Mouse (Mus musculus): Measurements from ENCODE around the gene Faah.
A peak's percentile ranks its signal among the peaks of the same experiment; 100 is the strongest.

Faah gene

DNA sequence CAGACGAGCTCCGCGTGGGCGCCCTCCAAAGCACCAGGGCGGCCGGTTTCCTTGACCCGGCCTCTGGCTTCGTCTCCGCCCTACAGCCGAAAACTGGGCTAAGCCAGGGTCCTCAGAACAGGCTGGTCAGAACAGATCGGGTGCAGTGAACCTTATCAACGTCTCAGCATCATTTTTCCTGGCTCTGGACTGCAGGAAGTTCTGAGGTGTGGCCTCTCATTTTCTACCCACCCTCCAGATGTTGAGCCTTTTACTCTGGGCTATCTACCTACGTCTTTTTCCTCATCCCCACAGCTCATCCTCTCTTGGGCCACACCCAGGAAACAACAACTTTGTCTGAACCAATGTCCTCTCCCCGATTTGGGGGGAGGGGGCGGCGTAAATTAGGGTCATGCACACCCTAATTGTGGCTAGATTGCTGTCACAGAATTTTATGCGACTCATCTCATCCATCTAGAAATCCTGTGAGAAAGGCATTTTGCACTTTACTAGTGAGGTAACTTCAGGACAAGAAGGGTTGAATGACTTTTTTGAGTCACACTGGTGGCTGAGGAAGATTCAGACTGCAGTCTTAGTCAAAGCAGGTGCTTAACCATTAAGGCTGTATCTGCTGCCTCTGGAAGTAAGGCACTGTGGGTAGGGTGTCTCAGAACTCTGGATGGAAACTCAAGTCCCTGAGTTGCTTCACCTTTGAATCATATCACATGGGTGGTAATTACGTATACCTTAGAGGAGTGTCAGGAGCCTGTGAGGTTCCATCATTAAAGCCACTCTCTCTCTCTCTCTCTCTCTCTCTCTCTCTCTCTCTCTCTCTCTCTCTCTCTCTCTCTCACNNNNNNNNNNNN lies at the start of gene Faah:
Faah (minus strand) TSS at position 25 of the 845 bp plus-strand sequence.
- no peak for DNase-seq

DNA sequence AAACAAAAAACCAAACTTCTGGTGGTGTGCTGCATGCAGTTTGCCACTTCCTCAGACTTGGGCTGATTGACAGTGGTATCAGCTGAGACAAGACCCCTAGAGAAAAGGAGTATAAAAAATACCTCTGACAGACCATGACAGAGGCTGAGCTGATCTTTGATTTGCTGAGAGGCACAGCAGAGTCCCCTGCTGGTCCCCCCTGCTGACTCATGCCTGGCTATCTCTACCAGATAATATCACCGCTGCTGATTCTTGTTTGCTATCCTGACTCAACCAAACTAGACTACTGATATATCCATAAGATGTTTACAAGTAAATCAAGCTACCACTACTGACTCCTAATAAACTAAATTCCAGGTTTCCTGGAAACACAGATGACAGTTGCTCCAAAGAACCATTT lies 46.1 kb upstream of the Faah start:
- DNase-seq, result no peak

DNA sequence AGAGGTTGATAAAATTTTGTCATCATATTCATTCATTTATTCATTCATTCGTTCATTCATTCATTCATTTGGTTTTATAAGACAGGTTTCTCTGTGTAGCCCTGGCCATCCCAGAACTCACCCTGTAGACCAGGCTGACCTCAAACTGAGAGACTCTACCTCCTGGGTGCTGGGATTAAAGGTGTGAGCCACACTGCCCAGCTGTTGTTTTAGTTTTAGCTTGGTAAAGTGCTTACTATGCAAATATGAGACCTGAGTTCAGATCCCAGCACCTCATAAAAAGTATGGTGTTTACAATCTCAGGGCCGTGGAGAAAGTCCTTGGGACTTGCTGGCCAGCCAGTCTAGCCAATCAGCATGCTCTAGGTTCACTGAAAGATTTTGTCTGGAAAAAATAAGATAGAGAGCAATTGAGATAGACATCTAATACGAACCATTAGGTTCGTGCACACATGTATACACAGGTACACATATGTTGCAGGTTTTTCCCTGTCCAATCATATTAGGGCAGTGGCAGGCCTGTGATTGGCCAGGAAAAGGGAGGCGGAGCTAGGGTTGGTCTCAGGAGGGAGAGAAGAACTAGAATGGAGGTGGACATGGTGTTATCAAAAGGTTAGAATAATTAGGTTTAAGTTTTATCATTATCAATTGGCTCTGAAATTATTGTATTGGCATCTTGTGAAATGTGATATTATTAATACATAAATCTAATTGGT lies 41.4 kb upstream of the Faah start:
- no peak for DNase-seq

DNA sequence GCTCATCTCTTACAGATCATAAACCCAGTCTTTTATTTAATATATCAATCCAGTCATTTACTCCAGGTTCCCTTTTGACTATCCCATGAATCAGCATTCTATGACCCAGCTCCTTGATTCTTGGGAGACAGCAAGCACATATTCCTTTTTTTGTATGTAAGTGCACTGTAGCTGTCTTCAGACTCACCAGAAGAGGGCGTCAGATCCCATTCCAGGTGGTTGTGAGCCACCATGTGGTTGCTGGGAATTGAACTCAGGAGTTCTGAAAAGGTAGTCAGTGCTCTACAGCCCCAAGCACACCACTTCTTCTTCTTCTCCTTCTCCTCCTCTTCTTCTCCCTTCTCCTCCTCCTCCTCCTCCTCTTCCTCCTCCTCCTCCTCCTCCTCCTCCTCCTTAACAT lies 39.8 kb upstream of the Faah start:
- DNase-seq, result no peak

DNA sequence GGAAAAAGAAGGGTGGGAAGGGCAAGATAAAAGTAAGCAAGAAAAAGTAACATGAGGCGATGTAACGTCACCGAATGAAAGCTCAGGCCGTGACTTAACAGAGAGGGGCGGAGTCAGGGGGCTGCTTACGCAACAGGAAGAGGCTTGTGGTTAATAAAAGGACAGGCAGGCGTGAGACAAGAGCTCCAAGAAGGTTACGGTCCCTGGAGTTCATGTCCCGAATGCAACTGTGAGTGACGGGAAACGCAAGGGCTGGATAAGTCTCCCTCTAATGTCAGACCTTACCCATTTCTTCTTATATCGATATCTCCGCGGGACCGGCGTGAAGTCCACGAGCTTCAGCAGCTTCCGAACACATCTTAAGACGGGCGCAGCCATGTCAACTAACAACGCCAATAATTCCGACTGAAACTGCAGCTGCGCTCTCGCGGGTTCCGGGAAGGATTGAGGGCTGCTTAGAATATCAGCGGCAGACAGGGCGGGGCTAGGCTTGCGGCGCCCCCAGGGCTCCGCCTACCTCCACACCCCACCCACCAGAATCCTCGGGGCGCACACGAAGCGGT lies 35.8 kb upstream of the Faah start, which contains the start of gene Nsun4:
Nsun4 (minus strand) TSS at position 478 of the 563 bp plus-strand sequence.
- DNase-seq, result peak; percentile 81

DNA sequence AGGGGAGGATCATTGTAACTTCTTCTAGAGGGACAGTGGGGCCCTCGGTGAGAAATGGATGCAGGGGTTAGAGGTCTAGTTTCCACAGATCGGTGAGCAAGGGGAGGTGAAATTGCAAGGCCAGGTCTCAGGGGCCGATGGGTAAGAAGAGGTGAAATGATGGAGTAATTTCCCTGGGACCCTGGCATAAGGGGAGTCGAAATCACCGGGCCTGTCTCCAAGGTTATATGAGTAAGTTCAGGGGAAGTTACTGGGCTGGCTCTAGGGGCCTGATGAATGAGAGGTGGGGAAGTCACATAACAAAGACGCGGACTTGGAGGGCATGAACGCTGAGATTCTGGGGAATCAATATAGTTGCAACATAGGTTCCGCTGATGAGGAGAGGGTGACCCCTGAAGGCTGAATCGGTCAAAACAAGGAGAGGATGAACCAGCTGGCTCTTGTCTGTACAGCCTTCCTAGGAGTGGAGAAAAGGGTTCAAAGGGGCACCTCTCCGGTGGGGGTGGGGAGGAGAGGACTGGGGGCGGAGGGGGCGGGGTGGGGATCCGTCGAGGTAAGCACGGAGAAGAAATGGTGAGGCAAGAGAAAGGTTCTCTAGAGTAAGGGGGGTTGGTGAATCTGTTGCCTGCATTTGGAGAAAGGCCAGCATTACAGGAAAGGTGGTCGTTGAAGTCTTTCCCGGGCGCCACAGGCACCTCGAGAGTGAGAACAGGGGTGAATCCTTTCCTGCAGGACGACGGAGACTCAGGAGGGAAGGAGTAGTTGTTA lies 35.0 kb upstream of the Faah start:
- no peak for DNase-seq

DNA sequence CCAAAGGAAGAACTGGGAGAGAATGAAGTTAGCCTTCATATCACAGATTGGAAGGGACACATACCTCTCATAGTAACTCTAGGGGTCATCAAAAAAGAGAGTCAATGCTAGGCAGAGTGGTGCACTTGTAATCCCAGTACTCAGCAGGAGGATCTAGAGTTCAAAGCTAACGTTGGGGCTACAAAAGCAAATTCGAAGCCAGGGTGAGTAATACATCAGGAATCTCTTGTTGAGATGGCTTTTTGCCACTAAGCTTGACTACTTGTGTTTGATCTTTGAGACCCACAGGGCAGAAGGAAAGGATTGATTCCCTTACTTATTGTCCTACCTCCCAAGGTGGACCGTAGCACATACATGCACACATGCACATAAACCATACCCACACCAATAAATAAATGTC lies 31.5 kb upstream of the Faah start:
- DNase-seq, result no peak

DNA sequence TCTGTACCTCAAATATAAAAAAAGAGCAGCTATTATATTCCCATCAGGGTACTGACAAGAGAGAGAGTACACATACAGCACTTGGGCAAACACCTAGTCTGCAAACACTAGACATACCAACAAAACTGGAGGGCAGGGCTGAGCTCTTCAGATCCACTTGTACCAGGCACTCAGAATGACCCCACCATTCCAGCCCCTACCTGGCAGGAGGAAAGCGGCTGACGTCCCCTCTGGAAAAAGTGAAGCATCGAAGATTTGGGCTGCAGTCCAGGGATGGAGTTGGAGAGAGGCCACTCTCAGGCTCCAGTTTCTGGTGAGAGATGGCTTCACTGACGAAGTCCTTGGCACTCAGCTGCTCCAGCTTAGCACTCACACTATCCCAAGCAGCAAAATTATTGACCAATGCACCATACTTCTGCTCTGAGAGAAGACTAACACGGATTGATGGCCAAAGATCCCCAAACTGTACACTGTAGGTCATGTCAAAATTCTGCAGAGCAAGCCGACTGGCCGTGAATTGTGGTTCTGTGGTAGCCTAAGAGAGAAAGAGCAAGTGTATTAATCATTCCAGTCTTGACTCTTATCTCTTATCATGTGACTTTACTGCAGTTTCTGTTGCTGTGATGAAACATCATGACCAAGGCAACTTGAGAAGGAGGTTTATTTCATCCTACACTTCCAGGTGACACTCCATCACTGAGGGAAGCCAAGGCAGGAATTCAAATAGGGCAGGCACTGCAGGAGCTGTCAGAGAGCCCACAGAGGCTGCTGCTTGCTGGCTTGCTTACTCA lies 30.6 kb upstream of the Faah start:
- DNase-seq, result no peak

DNA sequence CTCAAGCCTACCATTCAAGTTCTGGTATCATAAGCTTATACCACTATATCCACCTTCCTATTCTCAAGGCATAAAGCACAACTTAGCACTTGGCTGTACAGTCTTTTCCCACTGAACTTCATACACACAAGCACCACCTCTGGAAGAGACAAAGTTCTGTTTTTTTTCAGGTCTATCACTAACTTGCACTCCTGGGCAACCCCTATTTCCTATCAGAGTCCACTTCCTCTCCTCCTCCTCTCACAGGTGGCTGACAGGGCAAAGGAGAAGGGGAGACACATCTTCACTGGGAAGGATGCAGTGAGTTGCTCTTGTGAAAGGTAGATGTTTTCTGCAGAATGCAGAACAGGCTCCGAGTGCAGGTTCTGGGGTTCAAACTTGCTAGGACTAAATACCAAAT lies 30.0 kb upstream of the Faah start:
- no peak for DNase-seq

DNA sequence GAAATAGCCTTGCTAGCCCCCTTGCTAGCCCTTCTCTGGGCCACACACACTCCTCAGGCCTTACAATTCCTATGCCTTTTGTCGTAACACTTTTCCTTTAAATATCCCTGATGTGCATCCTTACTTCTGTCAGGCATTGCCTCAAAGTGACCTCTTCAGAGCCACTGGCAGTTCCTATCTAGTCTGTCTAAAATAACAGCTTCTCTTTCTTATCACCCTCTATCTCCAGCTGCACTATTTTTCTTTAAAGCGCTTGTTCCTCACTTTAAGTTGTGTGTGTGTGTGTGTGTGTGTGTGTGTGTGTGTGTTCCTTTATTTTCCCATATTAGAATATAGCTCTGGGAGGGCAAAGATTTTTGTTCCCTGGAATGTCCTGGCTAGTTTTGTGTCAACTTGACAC lies 28.9 kb upstream of the Faah start:
- DNase-seq, result no peak

DNA sequence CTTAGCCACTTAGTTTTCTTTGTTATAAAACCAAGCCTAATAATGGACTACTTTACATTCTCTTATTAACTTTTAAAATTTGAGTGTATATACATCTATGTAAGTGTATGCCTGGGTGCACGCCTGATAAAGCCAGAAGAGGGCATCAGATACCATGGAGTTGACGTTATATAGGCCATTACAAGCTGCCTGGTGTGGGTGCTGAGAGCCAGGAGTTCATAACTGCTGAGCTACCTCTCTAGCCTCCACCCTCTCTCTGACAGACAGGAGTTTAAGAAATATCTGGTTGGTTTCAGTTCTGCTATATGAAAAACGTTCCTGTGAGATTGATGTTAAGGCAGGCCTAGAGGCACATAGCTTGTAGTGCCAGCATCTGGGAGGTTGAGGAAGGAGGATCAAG lies 24.5 kb upstream of the Faah start:
- no peak for DNase-seq

DNA sequence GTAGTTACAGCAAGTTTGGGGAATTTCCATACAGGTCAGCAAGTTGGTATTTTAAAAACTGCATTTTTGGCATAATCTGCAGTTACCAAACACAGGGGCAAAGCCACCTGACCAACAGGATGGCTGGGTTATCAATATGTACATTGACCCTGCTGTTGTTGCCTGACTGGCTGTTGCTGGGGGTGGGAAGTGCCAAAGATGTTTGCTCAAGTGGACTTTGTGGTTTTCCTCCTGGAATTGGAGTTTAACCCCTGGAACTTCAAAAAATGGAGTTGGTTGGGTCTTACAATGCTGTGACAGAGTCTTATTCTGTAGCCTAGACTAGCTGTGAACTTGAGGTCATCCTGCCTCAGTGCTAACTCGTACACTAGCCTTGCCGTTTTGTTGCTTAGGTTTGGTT lies 22.7 kb upstream of the Faah start:
- DNase-seq, result no peak

DNA sequence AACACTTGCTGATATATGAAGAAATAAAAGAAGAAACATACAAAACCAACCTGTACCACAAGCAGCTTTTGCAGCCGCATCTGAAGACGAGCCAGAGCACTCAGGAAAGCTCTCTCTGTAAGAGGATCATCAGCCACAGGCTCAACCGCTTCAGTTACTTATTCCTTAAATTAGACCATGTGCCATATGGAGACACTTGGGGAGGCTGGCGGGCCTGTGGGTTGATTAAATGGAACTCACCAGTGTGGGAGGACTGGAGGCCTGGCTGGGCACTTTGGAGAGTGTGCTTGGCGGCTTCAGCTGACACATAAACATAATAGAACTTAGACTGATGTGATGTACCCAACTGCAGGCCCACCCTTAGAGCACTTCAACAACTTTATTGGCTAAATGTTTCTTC lies 15.6 kb upstream of the Faah start:
- peak; percentile 32 for DNase-seq

DNA sequence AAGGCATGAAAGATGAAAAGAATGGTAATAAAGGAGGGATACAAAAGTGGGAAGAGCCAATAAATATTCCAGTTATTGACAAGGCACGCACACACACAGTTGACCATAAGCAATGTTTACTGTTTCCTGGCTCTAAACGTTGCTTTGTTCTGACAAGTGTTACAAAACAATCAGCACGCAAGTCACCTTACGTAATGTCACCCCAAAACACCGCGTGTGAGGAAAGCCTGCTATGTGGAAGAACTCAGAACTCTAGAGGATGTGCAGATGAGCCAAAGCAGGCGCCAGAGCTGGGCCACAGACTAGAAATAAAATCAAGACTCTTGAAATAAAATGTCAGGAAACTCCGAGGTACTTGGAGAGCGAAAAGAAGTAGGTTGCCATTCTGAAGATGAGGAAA lies 15.2 kb upstream of the Faah start:
- DNase-seq, result no peak

DNA sequence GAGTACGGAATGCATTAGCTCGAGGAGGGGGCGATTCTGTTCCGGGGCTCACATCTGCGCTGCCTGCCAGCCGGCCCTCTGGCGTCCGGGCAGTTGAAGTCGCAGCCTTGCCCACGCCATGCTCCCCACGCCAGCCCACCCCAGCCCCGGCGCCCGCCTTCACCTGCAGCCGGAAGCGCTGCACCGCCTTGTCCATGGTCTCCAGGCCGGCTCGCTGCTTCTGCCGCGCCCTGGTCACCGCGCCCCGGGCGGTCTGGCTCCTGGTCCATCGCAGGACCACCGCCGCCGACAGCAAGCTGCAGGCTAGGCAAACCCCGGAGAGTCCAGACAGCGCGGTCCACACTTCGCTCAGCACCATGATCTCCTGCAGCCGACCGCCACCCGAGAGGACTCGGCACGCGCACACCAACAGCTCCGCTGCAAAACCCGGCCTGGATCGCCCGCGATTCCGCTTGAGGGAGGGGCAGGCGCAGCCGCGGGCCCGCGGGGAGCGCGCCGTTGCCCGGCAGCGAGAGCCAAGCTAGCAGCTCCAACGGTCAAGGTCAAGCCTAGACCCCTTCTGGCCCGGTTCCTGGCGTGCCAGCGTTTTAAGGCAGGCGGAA lies 325 bp downstream of the Faah start:
- peak; percentile 77 for DNase-seq

DNA sequence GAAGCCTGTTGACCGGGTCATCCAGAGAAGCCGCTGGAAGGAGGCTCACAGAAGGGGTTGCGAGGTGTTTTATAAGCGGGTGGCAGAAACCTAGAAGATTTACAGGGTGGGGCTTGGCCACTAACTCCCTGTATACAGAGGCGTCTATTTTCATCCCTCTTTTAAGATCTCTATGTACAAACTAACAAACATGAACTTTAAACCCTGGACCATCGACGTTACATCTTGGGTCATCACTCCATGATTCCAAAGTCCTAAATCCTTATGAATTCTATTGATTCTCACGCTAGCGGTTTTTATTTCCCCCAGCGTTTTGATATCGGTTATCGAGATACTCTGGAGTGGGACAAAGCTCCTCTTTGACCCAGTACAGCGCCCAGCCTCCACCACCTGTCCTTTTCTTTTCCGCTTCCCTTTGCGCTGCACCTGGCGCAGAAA lies 845 bp downstream of the Faah start:
- no peak for DNase-seq

DNA sequence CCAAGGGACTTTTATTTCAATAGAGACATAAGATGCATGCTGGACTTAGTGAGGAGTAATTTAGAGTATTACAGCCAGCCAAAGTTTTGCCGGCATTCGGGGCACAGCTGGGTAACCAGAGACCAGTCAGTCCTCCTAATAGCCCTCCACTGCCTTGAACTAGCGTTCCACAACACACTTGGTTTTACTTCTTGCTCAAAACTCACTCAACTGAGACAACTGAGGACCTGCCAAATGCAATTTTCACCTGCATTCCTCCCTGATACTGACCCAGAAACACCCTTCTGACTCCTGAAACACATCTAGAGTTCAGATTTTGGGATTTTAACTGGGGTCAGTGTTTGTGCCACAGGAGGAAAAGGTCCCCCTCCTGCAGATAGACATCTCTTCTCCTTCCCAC lies 1.3 kb downstream of the Faah start:
- no peak for DNase-seq

DNA sequence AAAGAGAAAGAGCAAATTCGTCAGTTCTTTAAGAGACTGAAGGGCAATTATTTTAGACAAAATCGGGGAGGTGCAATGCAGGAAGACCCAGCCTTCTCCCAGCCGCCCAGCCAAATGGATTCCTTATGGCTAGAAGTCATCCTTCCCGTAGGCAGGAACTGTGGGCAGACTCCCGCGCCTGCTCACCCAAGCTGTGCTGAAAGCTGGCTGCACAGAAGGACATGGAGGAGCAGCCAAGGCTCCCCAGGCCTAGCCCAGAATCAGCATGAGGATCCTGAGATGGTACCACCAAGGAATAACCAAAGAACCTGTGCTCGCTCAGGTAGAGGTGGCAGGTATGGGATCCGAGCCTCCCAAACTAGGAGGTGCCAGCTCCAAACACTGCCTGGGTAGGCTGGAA lies 1.7 kb downstream of the Faah start:
- peak; percentile 38 for DNase-seq

DNA sequence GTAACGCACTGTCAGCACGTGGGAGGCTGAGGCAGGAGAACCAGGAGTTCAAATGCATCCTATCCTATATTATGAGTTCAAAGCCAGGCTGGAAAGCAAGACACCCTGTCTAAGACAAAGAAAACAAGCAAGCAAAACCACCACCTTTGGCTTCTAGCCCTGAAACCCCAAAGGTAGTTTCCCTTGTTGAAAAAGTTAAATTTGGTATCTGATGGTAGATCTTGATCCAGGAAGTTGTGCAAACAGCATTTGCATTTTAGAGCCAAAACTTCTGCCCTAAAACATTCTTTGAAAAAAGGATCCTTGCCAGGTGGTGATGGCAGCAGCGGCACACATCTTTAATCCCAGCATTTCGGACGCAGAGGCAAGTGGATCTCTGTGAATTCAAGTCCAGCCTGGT lies 2.2 kb downstream of the Faah start:
- DNase-seq, result no peak

DNA sequence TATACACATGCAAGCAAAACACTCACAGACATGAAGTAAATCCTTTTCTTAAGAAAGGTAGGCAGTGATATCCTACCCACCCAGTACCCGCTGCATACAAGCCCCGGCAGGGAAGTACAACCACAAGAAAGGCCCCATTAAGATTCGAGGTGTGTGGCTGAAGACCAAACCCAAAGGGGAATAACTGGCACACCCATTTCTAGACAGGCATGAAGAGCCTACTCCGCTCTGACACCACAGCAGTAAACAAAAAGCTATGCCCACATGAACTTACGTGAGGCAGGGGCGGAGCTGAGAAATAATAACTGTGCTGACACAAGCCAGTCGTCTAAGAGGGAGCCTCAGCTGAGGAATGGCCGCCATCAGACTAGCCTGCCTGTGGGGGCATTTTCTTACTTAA lies 7.5 kb downstream of the Faah start:
- no peak for DNase-seq

DNA sequence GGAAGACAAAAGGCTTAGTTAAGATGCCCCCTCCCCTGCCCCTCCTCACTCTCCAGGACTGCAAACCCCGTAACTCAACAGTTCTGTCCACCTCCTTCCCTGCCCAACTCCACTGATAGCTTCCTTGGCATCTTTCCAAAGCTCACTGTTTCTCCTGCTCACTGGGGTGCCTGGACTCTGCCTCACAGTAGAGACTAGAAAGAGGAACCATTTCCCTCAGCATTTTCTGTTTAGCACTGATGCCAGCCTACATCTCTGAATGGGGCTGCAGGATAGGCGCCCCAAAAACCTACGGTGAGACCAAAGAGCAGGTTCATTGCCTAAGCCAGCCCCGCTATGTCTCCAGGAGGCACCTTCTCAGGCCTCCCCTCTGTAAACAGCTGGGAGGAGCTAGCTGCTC lies 16.5 kb downstream of the Faah start:
- no peak for DNase-seq

DNA sequence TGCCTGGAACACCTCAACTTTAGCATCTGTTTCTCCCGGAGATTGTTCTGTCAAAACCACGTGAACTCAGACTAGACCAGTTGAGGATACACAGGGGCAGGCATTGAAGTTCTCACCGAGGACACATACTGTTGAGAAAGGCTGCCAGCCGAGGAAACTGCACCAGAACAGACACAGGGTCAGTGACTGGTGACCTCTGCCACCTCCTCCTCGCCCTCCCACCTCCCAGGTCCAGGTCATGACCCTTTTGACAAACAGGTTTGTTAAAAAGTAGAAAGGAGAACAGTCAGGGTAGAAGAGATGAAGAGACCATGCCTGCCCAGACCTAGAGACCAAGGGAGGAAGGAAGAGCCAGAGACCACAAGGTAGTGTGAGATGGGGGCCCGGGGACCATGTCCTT lies 17.1 kb downstream of the Faah start:
- no peak for DNase-seq

Measured in right cerebral cortex, postnatal 14 days (tissue).